Mouse (Mus musculus): ENCODE measurements around the gene Tanc2.

Gene Tanc2

GRCm38 (mm10) chr11:105958566-105958965 lies 368.8 kb downstream of the Tanc2 start:
- no peak for DNase-seq

GRCm38 (mm10) chr11:105959355-105959754 lies 369.6 kb downstream of the Tanc2 start:
- no peak for DNase-seq

- DNase-seq, result no peak
These were observed 374.9 kb downstream of the Tanc2 start for GRCm38 (mm10) chr11:105964691-105965090.

- DNase-seq, result no peak
These were observed 376.5 kb downstream of the Tanc2 start for GRCm38 (mm10) chr11:105966288-105966687.

GRCm38 (mm10) chr11:105967741-105968574 lies 378.2 kb downstream of the Tanc2 start, which contains the start of gene Ace:
Gene Ace, plus strand, starts transcription at chr11:105967945.
- no peak for DNase-seq

- DNase-seq, result no peak
These were observed 379.2 kb downstream of the Tanc2 start for GRCm38 (mm10) chr11:105968948-105969347.

- peak; percentile 30 for DNase-seq
These were observed 379.7 kb downstream of the Tanc2 start for GRCm38 (mm10) chr11:105969516-105969915.

GRCm38 (mm10) chr11:105974593-105974992 lies 384.8 kb downstream of the Tanc2 start:
- DNase-seq, result no peak

- no peak for DNase-seq
These were observed 385.3 kb downstream of the Tanc2 start for GRCm38 (mm10) chr11:105975050-105975449.

- no peak for DNase-seq
These were observed 385.9 kb downstream of the Tanc2 start for GRCm38 (mm10) chr11:105975636-105976035.

- no peak for DNase-seq
These were observed 388.4 kb downstream of the Tanc2 start for GRCm38 (mm10) chr11:105978232-105978631.

- no peak for DNase-seq
These were observed 388.8 kb downstream of the Tanc2 start for GRCm38 (mm10) chr11:105978634-105979033.

Measured in thymus, postnatal 14 days (tissue).